Mouse (Mus musculus) thymus, adult 2 months (tissue): Measurements from ENCODE around the gene Mrps26. TPM values are rescaled to one million over a fixed set of nuclear protein-coding genes. Genes with fewer than 3 reads are reported as not detected.
A peak's percentile ranks its signal among the peaks of the same experiment; 100 is the strongest.

ENCODE experiments used
- DNase-seq: peaks from one replicate; pipeline ENCODE4 v3.0.0; 2021
- H3K27ac ChIP-seq: fragments of 200-500 bp; 2 replicates; pipeline ENCODE4 v1.5.1; 2012; ENCODE audit warnings: low read length, control low read depth; ENCODE audit not compliant: control insufficient read depth, insufficient read depth
- H3K27me3 ChIP-seq: fragments of 200-500 bp; 2 replicates; pipeline ENCODE4 v1.6.1; 2012; ENCODE audit warnings: mild to moderate bottlenecking, low read length, moderate library complexity, mixed read lengths; ENCODE audit not compliant: control insufficient read depth, insufficient read depth
- H3K36me3 ChIP-seq: fragments of 200-500 bp; 2 replicates; pipeline ENCODE4 v1.6.1; 2012; ENCODE audit warnings: mild to moderate bottlenecking, low read length, moderate library complexity; ENCODE audit not compliant: control insufficient read depth, insufficient read depth
- H3K4me1 ChIP-seq: fragments of 200-500 bp; replicated peaks from 2 replicates; pipeline ENCODE4 v1.6.1; 2012; ENCODE audit warnings: low read length; ENCODE audit not compliant: control insufficient read depth, insufficient read depth
- H3K4me3 ChIP-seq: fragments of 200-500 bp; 2 replicates; pipeline ENCODE4 v1.5.1; 2012; ENCODE audit warnings: mild to moderate bottlenecking, low read length, control low read depth, moderate library complexity; ENCODE audit not compliant: control insufficient read depth, insufficient read depth
- CTCF ChIP-seq: fragments of 200-500 bp; IDR thresholded peaks from 2 replicates; pipeline ENCODE4 v1.5.1; 2012; ENCODE audit warnings: mild to moderate bottlenecking, control low read depth, low read length, moderate library complexity, borderline replicate concordance; ENCODE audit not compliant: control insufficient read depth, poor library complexity, insufficient read depth; ENCODE audit errors: extremely low read depth
- POLR2A ChIP-seq: fragments of 200-500 bp; IDR thresholded peaks from 2 replicates; pipeline ENCODE4 v1.6.1; 2012; ENCODE audit warnings: mild to moderate bottlenecking, low read length, control low read depth, moderate library complexity; ENCODE audit not compliant: control insufficient read depth, poor library complexity, insufficient read depth; ENCODE audit errors: extremely low read depth
- WGBS: fragments of 180-500 bp; shearing (Covaris S2); methylation state at CpG from one replicate; pipeline ENCODE4 v1.1.7; 2018; 5-methylcytosine and 5-hydroxymethylcytosine counted together
- polyA plus RNA-seq: library from polyadenylated mRNA; depleted of rRNA; stranded (reverse); fragments of >200 nt; gene quantifications from 2 replicates; pipeline ENCODE4 v1.2.3, GENCODE M21; 2012

The Mrps26 gene
- polyA plus RNA-seq, 1 experiment: 112 TPM

DNA sequence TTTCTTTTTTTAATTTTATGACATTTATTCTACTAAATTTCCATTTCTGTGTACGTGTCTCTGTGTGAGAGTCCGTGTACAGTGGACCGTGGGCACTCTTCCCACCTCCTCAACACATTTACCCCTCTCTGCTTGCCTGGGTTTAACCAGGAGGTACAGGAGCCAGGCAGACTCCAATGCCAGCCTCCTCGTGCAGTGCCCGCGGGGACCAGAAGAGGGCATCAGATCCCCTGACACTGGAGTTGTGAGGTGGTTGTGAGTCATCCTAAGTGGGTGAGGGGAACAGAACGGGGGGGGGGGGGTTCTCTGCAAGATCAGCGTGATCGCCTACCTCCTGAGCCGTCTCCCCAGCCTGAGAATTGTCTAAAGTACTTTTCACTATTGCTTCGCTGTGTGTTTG, 14.6 kb downstream of the Mrps26 start:
- Histone ChIP-seq H3K27ac (no peak overlapping the region), H3K27me3 (peaks cover 20% of the 10 kb centered on the region; the same call in 1 of the 2 replicates), H3K36me3 (no peaks in the 10 kb centered on the region), H3K4me1 (peaks cover 4% of the 10 kb centered on the region; the same call in 1 of the 2 replicates), H3K4me3 (no peak overlapping the region)
- 13% methylated on average over 11 of the region's 11 CpGs for WGBS
- DNase-seq: peak; percentile 77
- TF ChIP-seq CTCF: peak; percentile 73; the same call in 1 of the 2 replicates
- no peak for TF ChIP-seq POLR2A

DNA sequence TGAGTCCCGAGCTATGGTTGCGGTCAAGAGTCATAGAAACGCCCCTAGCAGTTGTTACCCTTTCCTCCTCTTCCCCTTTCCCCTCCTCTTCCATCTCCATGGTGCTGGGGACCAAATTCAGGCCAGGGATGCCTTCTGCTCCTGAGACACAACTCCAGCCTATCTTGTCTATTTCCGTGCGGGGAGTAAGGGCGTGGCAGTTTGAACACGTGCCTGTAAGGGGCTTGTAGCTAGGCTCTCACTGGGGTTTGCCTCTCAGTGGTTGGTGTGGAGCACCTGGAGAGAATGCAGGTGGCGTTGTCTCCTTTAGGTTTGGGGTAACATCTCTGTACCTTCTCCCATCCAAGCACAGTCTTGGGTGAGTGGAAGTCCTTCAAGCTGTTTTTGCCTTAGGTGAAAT, 16.2 kb downstream of the Mrps26 start:
- Histone ChIP-seq H3K27me3 (peaks cover 20% of the 10 kb centered on the region; the same call in 1 of the 2 replicates), H3K27ac (no peak overlapping the region), H3K4me3 (no peak overlapping the region), H3K4me1 (peaks cover 4% of the 10 kb centered on the region; the same call in 1 of the 2 replicates), H3K36me3 (no peaks in the 10 kb centered on the region)
- no peak for DNase-seq
- 7% methylated on average over 8 of the region's 8 CpGs for WGBS
- no peak for TF ChIP-seq POLR2A
- no peak for TF ChIP-seq CTCF

DNA sequence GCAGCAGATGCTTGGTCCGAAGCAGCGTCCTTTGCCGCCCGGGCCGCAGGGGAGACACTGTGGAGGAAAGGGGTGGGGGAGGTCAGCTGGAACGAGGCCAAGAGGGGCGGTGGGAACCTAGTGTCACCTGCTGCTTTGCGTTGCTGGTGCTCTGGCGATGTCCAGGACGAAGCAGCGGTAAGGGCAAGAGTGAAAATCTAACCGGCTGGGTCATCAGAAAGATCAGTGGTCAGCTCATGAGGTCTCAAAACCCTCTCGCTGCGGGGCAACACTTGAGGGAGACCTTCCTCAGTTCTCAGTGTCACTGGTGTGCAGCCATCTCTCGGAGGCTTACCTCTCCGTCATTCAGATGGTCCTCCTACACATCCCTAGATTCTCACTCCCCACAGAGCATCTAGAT, 17.7 kb downstream of the Mrps26 start:
- Histone ChIP-seq H3K4me1 (peaks cover 4% of the 10 kb centered on the region; the same call in 1 of the 2 replicates), H3K36me3 (no peaks in the 10 kb centered on the region), H3K4me3 (no peak overlapping the region), H3K27me3 (peaks cover 16% of the 10 kb centered on the region; the same call in 1 of the 2 replicates), H3K27ac (no peak overlapping the region)
- WGBS: 22% methylated on average over 16 of the region's 16 CpGs
- TF ChIP-seq POLR2A (no peak), CTCF (no peak)
- DNase-seq: no peak

DNA sequence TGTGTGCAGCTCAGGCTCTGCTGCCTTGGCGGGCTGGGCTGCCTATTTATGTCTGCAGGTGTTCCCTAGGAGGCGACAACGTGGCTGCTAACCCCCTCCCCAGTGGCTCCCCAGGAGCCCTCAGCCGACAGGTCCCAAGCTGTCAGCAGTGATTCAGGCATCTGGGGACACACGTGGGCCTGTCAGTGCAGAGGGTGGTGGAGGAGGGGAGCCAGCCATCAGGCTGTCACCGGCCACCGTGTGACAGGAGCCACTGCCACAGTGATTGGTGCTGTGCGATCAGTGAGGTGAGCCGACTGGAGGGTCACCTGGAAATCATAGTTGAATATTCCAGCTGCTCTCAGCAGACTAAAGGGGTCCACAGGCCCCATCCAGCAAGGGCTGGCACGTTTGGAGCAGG, 19.0 kb downstream of the Mrps26 start, which contains the start of gene Avp:
TSS of gene Avp (minus strand) at position 3 of the 400 bp plus-strand sequence.
- Histone ChIP-seq H3K27ac (no peak within 1 kb of the TSS), H3K4me1 (no peaks in the 10 kb centered on the region; the same call in 1 of the 2 replicates), H3K27me3 (peaks cover 11% of the 10 kb centered on the region; the same call in 1 of the 2 replicates), H3K4me3 (no peak within 1 kb of the TSS), H3K36me3 (no peaks in the 10 kb centered on the region)
- WGBS: 69% methylated on average over 10 of the region's 10 CpGs
- DNase-seq: no peak
- TF ChIP-seq CTCF (no peak), POLR2A (no peak)

DNA sequence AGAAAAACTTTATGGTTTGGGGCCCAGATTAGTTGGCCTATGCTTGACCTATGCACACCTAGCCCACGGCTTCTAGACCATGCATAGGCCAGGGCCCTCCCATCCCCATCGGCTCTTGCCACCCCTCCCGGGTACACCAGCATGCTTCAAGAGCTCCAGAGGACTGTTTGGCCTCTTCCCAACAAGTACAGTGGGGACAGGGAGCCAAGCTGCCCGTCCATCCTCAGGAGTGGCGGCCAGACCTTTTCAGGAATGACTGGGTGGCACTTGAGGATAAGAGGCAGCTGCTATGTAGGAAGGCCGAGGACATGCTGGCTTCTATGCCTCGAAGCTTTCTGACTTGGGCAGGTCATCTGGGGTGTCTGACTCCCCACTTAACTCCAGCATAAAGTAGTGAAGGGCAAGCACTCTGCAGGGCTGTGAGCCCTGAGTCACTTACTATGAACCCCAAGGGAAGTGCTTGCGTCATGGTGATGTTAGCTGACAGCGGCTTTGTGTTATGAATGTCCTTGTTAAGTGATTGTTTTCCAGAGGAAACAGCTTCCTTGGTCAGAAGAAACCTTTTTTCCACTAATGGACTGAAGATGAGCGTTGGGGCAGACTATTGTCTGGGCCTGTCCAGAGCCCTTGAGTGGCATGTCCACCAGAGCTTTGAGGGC, 20.5 kb downstream of the Mrps26 start:
- Histone ChIP-seq H3K4me3 (no peak overlapping the region), H3K27me3 (peaks cover 5% of the 10 kb centered on the region; the same call in 1 of the 2 replicates), H3K27ac (no peak overlapping the region), H3K36me3 (no peaks in the 10 kb centered on the region), H3K4me1 (no peaks in the 10 kb centered on the region; the same call in 1 of the 2 replicates)
- no peak for DNase-seq
- no peak for TF ChIP-seq POLR2A
- no peak for TF ChIP-seq CTCF
- 95% methylated on average over 10 of the region's 10 CpGs for WGBS

DNA sequence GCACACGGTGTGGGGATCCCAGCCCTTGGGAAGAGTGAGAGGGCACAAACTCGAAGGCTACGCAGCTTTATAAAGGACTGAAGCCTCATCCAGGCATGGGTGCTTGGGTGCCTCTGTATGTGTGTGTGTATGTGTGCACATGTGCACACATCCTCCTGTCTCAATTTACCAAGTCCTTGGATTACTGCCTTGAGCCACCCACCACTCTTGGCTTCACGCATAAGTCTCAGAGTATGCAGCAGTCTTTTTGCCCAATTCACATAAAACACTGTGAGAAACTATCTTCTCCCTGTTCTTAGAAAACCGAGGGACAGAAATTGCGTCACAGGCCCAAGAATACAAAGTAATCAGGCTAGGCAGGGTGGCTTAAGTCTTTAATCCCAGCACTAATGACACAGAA, 22.5 kb downstream of the Mrps26 start:
- H3K4me1 ChIP-seq: no peaks in the 10 kb centered on the region
- WGBS: 66% methylated on average over 6 of the region's 6 CpGs
- H3K36me3 ChIP-seq: no peaks in the 10 kb centered on the region
- TF ChIP-seq POLR2A: no peak
- no peak for TF ChIP-seq CTCF
- no peak overlapping the region for H3K27ac ChIP-seq
- DNase-seq: no peak
- no peak overlapping the region for H3K4me3 ChIP-seq
- peaks cover 5% of the 10 kb centered on the region; the same call in 1 of the 2 replicates for H3K27me3 ChIP-seq

DNA sequence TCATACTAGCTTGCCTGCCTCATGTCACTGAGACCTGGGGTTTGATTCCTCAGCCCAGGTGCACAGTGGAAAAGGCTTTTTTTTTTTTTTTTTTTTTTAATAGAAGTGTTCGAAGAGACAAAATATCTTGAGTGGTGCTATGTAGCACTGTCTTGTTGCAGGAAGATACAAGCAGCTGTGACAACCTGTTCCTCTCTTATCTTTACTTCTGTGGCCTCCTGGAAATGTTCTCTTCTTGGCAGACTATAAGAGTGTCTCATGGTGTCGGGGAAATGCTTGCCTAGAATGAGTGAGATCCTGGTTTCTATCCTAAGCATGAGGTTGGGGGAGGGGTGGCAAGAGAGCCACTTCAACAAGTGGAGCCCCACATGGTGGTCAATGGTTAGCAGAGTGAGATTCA, 24.8 kb downstream of the Mrps26 start:
- no peak for TF ChIP-seq POLR2A
- TF ChIP-seq CTCF: no peak
- H3K4me3 ChIP-seq: no peak overlapping the region
- H3K27ac ChIP-seq: no peak overlapping the region
- no peaks in the 10 kb centered on the region for H3K36me3 ChIP-seq
- WGBS: 90% methylated on average over 2 of the region's 2 CpGs
- no peaks in the 10 kb centered on the region for H3K27me3 ChIP-seq
- no peak for DNase-seq
- H3K4me1 ChIP-seq: no peaks in the 10 kb centered on the region
